Mouse (Mus musculus) stomach, postnatal 0 days (tissue): Measurements from ENCODE around the gene Syk.

ENCODE experiments used
- CTCF ChIP-seq: IDR thresholded peaks from 2 replicates; pipeline ENCODE4 v1.5.1; 2016; ENCODE audit warnings: antibody characterized with exemption, low read depth, mild to moderate bottlenecking, moderate library complexity
- EP300 ChIP-seq: optimal IDR thresholded peaks from 2 replicates; pipeline ENCODE3; 2016; ENCODE audit warnings: antibody characterized with exemption

- TF ChIP-seq CTCF (no peak), EP300 (no peak)
These were observed 71.9 kb downstream of the Syk start for GRCm38 (mm10) chr13:52654830-52655308.
